Mouse (Mus musculus): ENCODE data around the gene Nacc1.

- TF ChIP-seq POLR2A (IDR thresholded peaks at IDR 0.05; ENCODE audit: extremely low read depth, insufficient read depth, low read length) (no peak), CTCF (IDR thresholded peaks at IDR 0.05; ENCODE audit: low read depth, low read length) (no peak)
Observed at GRCm38 (mm10) chr8:84725246-84725940, 37.7 kb upstream of the Nacc1 start.

All from liver, adult 2 months (tissue).